Mouse (Mus musculus): Measurements from ENCODE around the gene Cmtm2b. TPM values are rescaled to one million over a fixed set of nuclear protein-coding genes. Genes with fewer than 3 reads are reported as not detected.

Gene Cmtm2b
- polyA plus RNA-seq, 1 experiment from 2014 or later: not detected

- H3K9ac ChIP-seq (replicated peaks; ENCODE audit: low read length): no peak overlapping the region
- H3K4me3 ChIP-seq (ENCODE audit: low read depth, low read length): no peak overlapping the region
- no peaks in the 10 kb centered on the region for H3K9me3 ChIP-seq (replicated peaks; ENCODE audit: control insufficient read depth, low read length)
- WGBS: 93% methylated on average over 5 of the region's 5 CpGs
- H3K36me3 ChIP-seq (replicated peaks; ENCODE audit: control insufficient read depth, insufficient read depth, low read depth, low read length): peaks cover 3% of the 10 kb centered on the region; the same call in 1 of the 2 replicates
- H3K27ac ChIP-seq (replicated peaks; ENCODE audit: low read depth, low read length): no peak overlapping the region
- no peak for ATAC-seq (replicated peaks; ENCODE audit: insufficient number of reproducible peaks, low FRiP score, low TSS enrichment, low read depth)
- no peaks in the 10 kb centered on the region for H3K4me1 ChIP-seq (ENCODE audit: control insufficient read depth, insufficient read depth, low read length)
- no peak overlapping the region for H3K4me2 ChIP-seq (ENCODE audit: low read depth, low read length)
- no peaks in the 10 kb centered on the region for H3K27me3 ChIP-seq (ENCODE audit: control insufficient read depth, insufficient read depth, low read length)
- no peak for DNase-seq (ENCODE audit: low spot score)
Observed at GRCm38 (mm10) chr8:104344622-104345021, 22.6 kb downstream of the Cmtm2b start.

- Histone ChIP-seq H3K4me2 (ENCODE audit: low read depth, low read length) (no peak overlapping the region), H3K4me3 (ENCODE audit: low read depth, low read length) (no peak overlapping the region), H3K9ac (replicated peaks; ENCODE audit: low read length) (no peak overlapping the region), H3K36me3 (replicated peaks; ENCODE audit: control insufficient read depth, insufficient read depth, low read depth, low read length) (peaks cover 3% of the 10 kb centered on the region; the same call in 1 of the 2 replicates), H3K4me1 (ENCODE audit: control insufficient read depth, insufficient read depth, low read length) (no peaks in the 10 kb centered on the region), H3K27me3 (ENCODE audit: control insufficient read depth, insufficient read depth, low read length) (no peaks in the 10 kb centered on the region), H3K27ac (replicated peaks; ENCODE audit: low read depth, low read length) (no peak overlapping the region), H3K9me3 (replicated peaks; ENCODE audit: control insufficient read depth, low read length) (no peaks in the 10 kb centered on the region)
- ATAC-seq (replicated peaks; ENCODE audit: insufficient number of reproducible peaks, low FRiP score, low TSS enrichment, low read depth) (no peak), DNase-seq (ENCODE audit: low spot score) (no peak)
- WGBS: 53% methylated on average over 12 of the region's 12 CpGs
Observed at GRCm38 (mm10) chr8:104346706-104347105, 24.7 kb downstream of the Cmtm2b start.

GRCm38 (mm10) chr8:104348971-104349370 is 26.9 kb downstream of the Cmtm2b start:
- no peaks in the 10 kb centered on the region for H3K9me3 ChIP-seq (replicated peaks; ENCODE audit: control insufficient read depth, low read length)
- 89% methylated on average over 5 of the region's 5 CpGs for WGBS
- ATAC-seq (replicated peaks; ENCODE audit: insufficient number of reproducible peaks, low FRiP score, low TSS enrichment, low read depth): no peak
- H3K4me3 ChIP-seq (ENCODE audit: low read depth, low read length): no peak overlapping the region
- no peaks in the 10 kb centered on the region for H3K27me3 ChIP-seq (ENCODE audit: control insufficient read depth, insufficient read depth, low read length)
- H3K36me3 ChIP-seq (replicated peaks; ENCODE audit: control insufficient read depth, insufficient read depth, low read depth, low read length): peaks cover 3% of the 10 kb centered on the region; the same call in 1 of the 2 replicates
- no peak overlapping the region for H3K4me2 ChIP-seq (ENCODE audit: low read depth, low read length)
- no peak overlapping the region for H3K27ac ChIP-seq (replicated peaks; ENCODE audit: low read depth, low read length)
- no peak for DNase-seq (ENCODE audit: low spot score)
- H3K9ac ChIP-seq (replicated peaks; ENCODE audit: low read length): no peak overlapping the region
- no peaks in the 10 kb centered on the region for H3K4me1 ChIP-seq (ENCODE audit: control insufficient read depth, insufficient read depth, low read length)

- no peak overlapping the region for H3K9ac ChIP-seq (replicated peaks; ENCODE audit: low read length)
- H3K4me3 ChIP-seq (ENCODE audit: low read depth, low read length): no peak overlapping the region
- H3K27me3 ChIP-seq (ENCODE audit: control insufficient read depth, insufficient read depth, low read length): no peaks in the 10 kb centered on the region
- H3K27ac ChIP-seq (replicated peaks; ENCODE audit: low read depth, low read length): no peak overlapping the region
- ATAC-seq (replicated peaks; ENCODE audit: insufficient number of reproducible peaks, low FRiP score, low TSS enrichment, low read depth): no peak
- WGBS: 60% methylated on average over 13 of the region's 13 CpGs
- no peak for DNase-seq (ENCODE audit: low spot score)
- no peak overlapping the region for H3K4me2 ChIP-seq (ENCODE audit: low read depth, low read length)
- peaks cover 3% of the 10 kb centered on the region; the same call in 1 of the 2 replicates for H3K36me3 ChIP-seq (replicated peaks; ENCODE audit: control insufficient read depth, insufficient read depth, low read depth, low read length)
- H3K9me3 ChIP-seq (replicated peaks; ENCODE audit: control insufficient read depth, low read length): no peaks in the 10 kb centered on the region
- no peaks in the 10 kb centered on the region for H3K4me1 ChIP-seq (ENCODE audit: control insufficient read depth, insufficient read depth, low read length)
Observed at GRCm38 (mm10) chr8:104350047-104350446, 28.0 kb downstream of the Cmtm2b start.

DNA sequence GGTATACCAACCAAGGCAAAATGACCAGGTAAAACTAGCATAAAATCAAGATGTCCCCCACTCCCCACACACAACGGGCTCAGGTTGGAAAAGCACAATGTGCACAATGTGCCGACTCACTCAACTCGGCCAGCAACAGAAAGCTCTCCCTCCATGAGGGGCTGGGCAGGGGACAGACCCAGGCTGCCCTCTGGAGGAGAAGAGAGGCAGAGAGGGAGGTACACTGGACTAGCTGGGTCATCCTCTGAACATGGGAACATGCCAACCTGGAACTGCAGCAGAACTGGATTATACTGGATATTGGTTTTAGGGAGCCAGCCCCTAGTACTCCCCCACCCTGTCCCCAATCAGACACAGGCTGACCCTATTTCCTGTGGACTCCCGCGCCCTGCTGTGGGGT is 31.2 kb downstream of the Cmtm2b start:
- ATAC-seq (replicated peaks; ENCODE audit: insufficient number of reproducible peaks, low FRiP score, low TSS enrichment, low read depth): 0 out of 2 replicates have a peak, but pooled peaks have one; percentile 29
- Histone ChIP-seq H3K9me3 (replicated peaks; ENCODE audit: control insufficient read depth, low read length) (no peaks in the 10 kb centered on the region), H3K4me3 (ENCODE audit: low read depth, low read length) (no peak overlapping the region), H3K9ac (replicated peaks; ENCODE audit: low read length) (no peak overlapping the region), H3K36me3 (replicated peaks; ENCODE audit: control insufficient read depth, insufficient read depth, low read depth, low read length) (no peaks in the 10 kb centered on the region; the same call in 1 of the 2 replicates), H3K4me2 (ENCODE audit: low read depth, low read length) (no peak overlapping the region; the same call in 1 of the 2 replicates), H3K27me3 (ENCODE audit: control insufficient read depth, insufficient read depth, low read length) (no peaks in the 10 kb centered on the region), H3K27ac (replicated peaks; ENCODE audit: low read depth, low read length) (no peak overlapping the region), H3K4me1 (ENCODE audit: control insufficient read depth, insufficient read depth, low read length) (no peaks in the 10 kb centered on the region)
- WGBS: 58% methylated on average over 5 of the region's 5 CpGs
- DNase-seq (ENCODE audit: low spot score): no peak

DNA sequence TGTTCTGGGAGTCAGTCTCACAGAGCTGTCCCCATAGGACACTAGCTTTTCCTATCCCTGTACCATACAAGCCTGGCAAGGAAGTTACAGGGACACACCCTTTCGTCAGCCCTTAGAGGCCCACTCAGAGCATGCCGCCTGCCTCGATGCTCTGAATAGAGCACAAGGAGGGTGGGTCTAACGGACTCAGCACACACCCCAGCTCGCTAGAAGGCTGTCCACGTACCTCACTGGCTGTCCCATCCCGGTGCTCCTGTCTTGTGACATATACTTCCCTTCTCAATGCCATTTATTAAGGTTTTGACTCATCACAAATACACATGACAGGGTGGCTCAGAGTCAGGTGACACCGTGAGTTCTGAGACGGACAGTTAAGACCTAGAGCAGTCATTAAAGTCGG is 32.5 kb downstream of the Cmtm2b start:
- Histone ChIP-seq H3K4me1 (ENCODE audit: control insufficient read depth, insufficient read depth, low read length) (no peaks in the 10 kb centered on the region), H3K27me3 (ENCODE audit: control insufficient read depth, insufficient read depth, low read length) (no peaks in the 10 kb centered on the region), H3K9me3 (replicated peaks; ENCODE audit: control insufficient read depth, low read length) (no peaks in the 10 kb centered on the region), H3K36me3 (replicated peaks; ENCODE audit: control insufficient read depth, insufficient read depth, low read depth, low read length) (no peaks in the 10 kb centered on the region; the same call in 1 of the 2 replicates), H3K4me3 (ENCODE audit: low read depth, low read length) (no peak overlapping the region), H3K27ac (replicated peaks; ENCODE audit: low read depth, low read length) (no peak overlapping the region), H3K4me2 (ENCODE audit: low read depth, low read length) (no peak overlapping the region), H3K9ac (replicated peaks; ENCODE audit: low read length) (no peak overlapping the region)
- ATAC-seq (replicated peaks; ENCODE audit: insufficient number of reproducible peaks, low FRiP score, low TSS enrichment, low read depth): no peak; the same call in 1 of the 2 replicates
- 87% methylated on average over 10 of the region's 10 CpGs for WGBS
- DNase-seq (ENCODE audit: low spot score): no peak

GRCm38 (mm10) chr8:104358637-104359036 is 36.6 kb downstream of the Cmtm2b start:
- Histone ChIP-seq H3K4me1 (ENCODE audit: control insufficient read depth, insufficient read depth, low read length) (no peaks in the 10 kb centered on the region), H3K27me3 (ENCODE audit: control insufficient read depth, insufficient read depth, low read length) (no peaks in the 10 kb centered on the region), H3K27ac (replicated peaks; ENCODE audit: low read depth, low read length) (no peak overlapping the region), H3K36me3 (replicated peaks; ENCODE audit: control insufficient read depth, insufficient read depth, low read depth, low read length) (no peaks in the 10 kb centered on the region; the same call in 1 of the 2 replicates), H3K4me3 (ENCODE audit: low read depth, low read length) (no peak overlapping the region), H3K9me3 (replicated peaks; ENCODE audit: control insufficient read depth, low read length) (no peaks in the 10 kb centered on the region), H3K9ac (replicated peaks; ENCODE audit: low read length) (no peak overlapping the region), H3K4me2 (ENCODE audit: low read depth, low read length) (no peak overlapping the region)
- WGBS: 88% methylated on average over 3 of the region's 3 CpGs
- ATAC-seq (replicated peaks; ENCODE audit: insufficient number of reproducible peaks, low FRiP score, low TSS enrichment, low read depth) (no peak), DNase-seq (ENCODE audit: low spot score) (no peak)

GRCm38 (mm10) chr8:104359778-104360456 is 37.9 kb downstream of the Cmtm2b start:
- DNase-seq (ENCODE audit: low spot score) (no peak), ATAC-seq (replicated peaks; ENCODE audit: insufficient number of reproducible peaks, low FRiP score, low TSS enrichment, low read depth) (no peak)
- Histone ChIP-seq H3K9ac (replicated peaks; ENCODE audit: low read length) (no peak overlapping the region), H3K27me3 (ENCODE audit: control insufficient read depth, insufficient read depth, low read length) (no peaks in the 10 kb centered on the region), H3K9me3 (replicated peaks; ENCODE audit: control insufficient read depth, low read length) (no peaks in the 10 kb centered on the region), H3K27ac (replicated peaks; ENCODE audit: low read depth, low read length) (no peak overlapping the region), H3K36me3 (replicated peaks; ENCODE audit: control insufficient read depth, insufficient read depth, low read depth, low read length) (no peaks in the 10 kb centered on the region; the same call in 1 of the 2 replicates), H3K4me1 (ENCODE audit: control insufficient read depth, insufficient read depth, low read length) (no peaks in the 10 kb centered on the region), H3K4me3 (ENCODE audit: low read depth, low read length) (no peak overlapping the region), H3K4me2 (ENCODE audit: low read depth, low read length) (no peak overlapping the region)
- WGBS: 68% methylated on average over 15 of the region's 15 CpGs

Measured in embryonic facial prominence, embryonic 11.5 days (tissue).